Mouse (Mus musculus): ENCODE measurements around the gene Osbpl2. TPM values are rescaled to one million over a fixed set of nuclear protein-coding genes. Genes with fewer than 3 reads are reported as not detected.

The Osbpl2 gene
- polyA plus RNA-seq, 1 experiment from 2014 or later, result 26.2 TPM

- Histone ChIP-seq H3K27ac (peak overlapping the region; percentile 53; the same call in 1 of the 2 replicates), H3K4me3 (no peak overlapping the region), H3K4me1 (peaks cover 50% of the 10 kb centered on the region), H3K9me3 (no peaks in the 10 kb centered on the region), H3K36me3 (replicated peaks) (no peaks in the 10 kb centered on the region), H3K27me3 (ENCODE audit: poor library complexity, severe bottlenecking) (0 out of 2 replicates have a peak, but pooled peaks cover 5% of the 10 kb centered on the region)
- WGBS, result 68% methylated on average over 17 of the region's 17 CpGs
- no peak for DNase-seq (ENCODE audit: extremely low spot score, low spot score)
Measured at GRCm38 (mm10) chr2:180113909-180114890, 4.9 kb upstream of the Osbpl2 start.

GRCm38 (mm10) chr2:180115279-180115678, 3.8 kb upstream of the Osbpl2 start:
- WGBS, result 68% methylated on average over 6 of the region's 6 CpGs
- no peak for DNase-seq (ENCODE audit: extremely low spot score, low spot score)
- H3K36me3 ChIP-seq (replicated peaks), result no peaks in the 10 kb centered on the region
- H3K27ac ChIP-seq, result peak overlapping the region; percentile 52; the same call in 1 of the 2 replicates
- H3K4me3 ChIP-seq, result no peak overlapping the region
- no peaks in the 10 kb centered on the region for H3K9me3 ChIP-seq
- 0 out of 2 replicates have a peak, but pooled peaks cover 2% of the 10 kb centered on the region for H3K27me3 ChIP-seq (ENCODE audit: poor library complexity, severe bottlenecking)
- H3K4me1 ChIP-seq, result peaks cover 59% of the 10 kb centered on the region

GRCm38 (mm10) chr2:180116081-180116493, 3.0 kb upstream of the Osbpl2 start:
- Histone ChIP-seq H3K27me3 (ENCODE audit: poor library complexity, severe bottlenecking) (no peaks in the 10 kb centered on the region), H3K36me3 (replicated peaks) (no peaks in the 10 kb centered on the region), H3K27ac (peak overlapping the region; percentile 86), H3K4me3 (no peak overlapping the region), H3K9me3 (no peaks in the 10 kb centered on the region), H3K4me1 (peaks cover 60% of the 10 kb centered on the region)
- no peak for DNase-seq (ENCODE audit: extremely low spot score, low spot score)
- 79% methylated on average over 10 of the region's 10 CpGs for WGBS

- no peaks in the 10 kb centered on the region for H3K9me3 ChIP-seq
- H3K27me3 ChIP-seq (ENCODE audit: poor library complexity, severe bottlenecking), result no peaks in the 10 kb centered on the region
- H3K27ac ChIP-seq, result peak overlapping the region; percentile 86
- H3K4me3 ChIP-seq, result peak overlapping the region; percentile 83; the same call in 1 of the 2 replicates
- WGBS, result 82% methylated on average over 8 of the region's 8 CpGs
- no peaks in the 10 kb centered on the region for H3K36me3 ChIP-seq (replicated peaks)
- DNase-seq (ENCODE audit: extremely low spot score, low spot score), result no peak
- H3K4me1 ChIP-seq, result peaks cover 60% of the 10 kb centered on the region
Measured at GRCm38 (mm10) chr2:180116741-180117484, 2.2 kb upstream of the Osbpl2 start.

- Histone ChIP-seq H3K36me3 (replicated peaks) (no peaks in the 10 kb centered on the region), H3K4me3 (peak overlapping the region; percentile 83), H3K27ac (peak overlapping the region; percentile 86), H3K27me3 (ENCODE audit: poor library complexity, severe bottlenecking) (no peaks in the 10 kb centered on the region), H3K4me1 (peaks cover 60% of the 10 kb centered on the region), H3K9me3 (no peaks in the 10 kb centered on the region)
- 8% methylated on average over 13 of the region's 13 CpGs for WGBS
- peak; percentile 73 for DNase-seq (ENCODE audit: extremely low spot score, low spot score)
Measured at GRCm38 (mm10) chr2:180117485-180118194, 1.5 kb upstream of the Osbpl2 start.

GRCm38 (mm10) chr2:180119439-180120291, 559 bp downstream of the Osbpl2 start:
- Histone ChIP-seq H3K36me3 (replicated peaks) (peaks cover 10% of the 10 kb centered on the region), H3K4me1 (peaks cover 52% of the 10 kb centered on the region), H3K9me3 (no peaks in the 10 kb centered on the region), H3K27ac (peak overlapping the region; percentile 86), H3K27me3 (ENCODE audit: poor library complexity, severe bottlenecking) (no peaks in the 10 kb centered on the region), H3K4me3 (peak overlapping the region; percentile 83)
- peak; percentile 46 for DNase-seq (ENCODE audit: extremely low spot score, low spot score)
- 2% methylated on average over 68 of the region's 68 CpGs for WGBS

GRCm38 (mm10) chr2:180120292-180120761, 1.2 kb downstream of the Osbpl2 start:
- Histone ChIP-seq H3K4me3 (peak overlapping the region; percentile 83), H3K4me1 (peaks cover 45% of the 10 kb centered on the region), H3K27ac (no peak overlapping the region), H3K27me3 (ENCODE audit: poor library complexity, severe bottlenecking) (no peaks in the 10 kb centered on the region), H3K9me3 (no peaks in the 10 kb centered on the region), H3K36me3 (replicated peaks) (peaks cover 10% of the 10 kb centered on the region)
- WGBS, result 75% methylated on average over 5 of the region's 5 CpGs
- no peak for DNase-seq (ENCODE audit: extremely low spot score, low spot score)

GRCm38 (mm10) chr2:180124192-180124591, 5.1 kb downstream of the Osbpl2 start:
- no peaks in the 10 kb centered on the region for H3K27me3 ChIP-seq (ENCODE audit: poor library complexity, severe bottlenecking)
- peaks cover 39% of the 10 kb centered on the region for H3K4me1 ChIP-seq
- 83% methylated on average over 2 of the region's 2 CpGs for WGBS
- H3K4me3 ChIP-seq, result no peak overlapping the region
- H3K27ac ChIP-seq, result no peak overlapping the region
- no peak for DNase-seq (ENCODE audit: extremely low spot score, low spot score)
- H3K36me3 ChIP-seq (replicated peaks), result peaks cover 10% of the 10 kb centered on the region
- H3K9me3 ChIP-seq, result no peaks in the 10 kb centered on the region

GRCm38 (mm10) chr2:180126195-180126594, 7.1 kb downstream of the Osbpl2 start:
- Histone ChIP-seq H3K27me3 (ENCODE audit: poor library complexity, severe bottlenecking) (no peaks in the 10 kb centered on the region), H3K4me3 (no peak overlapping the region), H3K9me3 (no peaks in the 10 kb centered on the region), H3K27ac (no peak overlapping the region), H3K4me1 (peaks cover 29% of the 10 kb centered on the region), H3K36me3 (replicated peaks) (peaks cover 10% of the 10 kb centered on the region)
- no peak for DNase-seq (ENCODE audit: extremely low spot score, low spot score)
- WGBS, result 24% methylated on average over 4 of the region's 4 CpGs

GRCm38 (mm10) chr2:180127675-180128074, 8.6 kb downstream of the Osbpl2 start:
- DNase-seq (ENCODE audit: extremely low spot score, low spot score), result no peak
- 63% methylated on average over 1 of the region's 1 CpGs for WGBS
- Histone ChIP-seq H3K27ac (no peak overlapping the region), H3K36me3 (replicated peaks) (peaks cover 10% of the 10 kb centered on the region), H3K4me1 (peaks cover 29% of the 10 kb centered on the region), H3K9me3 (no peaks in the 10 kb centered on the region), H3K27me3 (ENCODE audit: poor library complexity, severe bottlenecking) (no peaks in the 10 kb centered on the region), H3K4me3 (no peak overlapping the region)

GRCm38 (mm10) chr2:180133231-180133630, 14.1 kb downstream of the Osbpl2 start:
- Histone ChIP-seq H3K27ac (no peak overlapping the region), H3K36me3 (replicated peaks) (0 out of 2 replicates have a peak, but pooled peaks cover under 1% of the 10 kb centered on the region), H3K9me3 (no peaks in the 10 kb centered on the region), H3K27me3 (ENCODE audit: poor library complexity, severe bottlenecking) (no peaks in the 10 kb centered on the region), H3K4me1 (no peaks in the 10 kb centered on the region), H3K4me3 (no peak overlapping the region)
- 94% methylated on average over 4 of the region's 4 CpGs for WGBS
- DNase-seq (ENCODE audit: extremely low spot score, low spot score), result no peak
